Mouse (Mus musculus) hindbrain, embryonic 11.5 days (tissue): ENCODE measurements around the gene Qpctl. TPM values are rescaled to one million over a fixed set of nuclear protein-coding genes. Genes with fewer than 3 reads are reported as not detected.
A peak's percentile ranks its signal among the peaks of the same experiment; 100 is the strongest.

ENCODE experiments used
- ATAC-seq: fragments of 200-750 bp; cut with Nextera tagmentation; 2 replicates; pipeline ENCODE4 v1.8.0; 2017; ENCODE audit warnings: mild to moderate bottlenecking, moderate TSS enrichment, moderate library complexity; ENCODE audit not compliant: low FRiP score
- DNase-seq: peaks from one replicate; pipeline ENCODE4 v3.0.0-alpha.2; 2015; ENCODE audit warnings: low spot score
- H3K27ac ChIP-seq: fragments of 300-500 bp; sonication (generic); 2 replicates; pipeline ENCODE4 v1.5.1; 2014; ENCODE audit warnings: mild to moderate bottlenecking, low read depth, low read length
- H3K27me3 ChIP-seq: fragments of 300-500 bp; sonication (generic); 2 replicates; pipeline ENCODE4 v1.6.1; 2014; ENCODE audit warnings: mild to moderate bottlenecking, low read length, moderate library complexity, mixed read lengths; ENCODE audit not compliant: control insufficient read depth, insufficient read depth
- H3K36me3 ChIP-seq: fragments of 300-500 bp; sonication (generic); 2 replicates; pipeline ENCODE4 v1.6.1; 2014; ENCODE audit warnings: mild to moderate bottlenecking, low read length, moderate library complexity, mixed read lengths; ENCODE audit not compliant: control insufficient read depth, insufficient read depth
- H3K4me1 ChIP-seq: fragments of 300-500 bp; sonication (generic); replicated peaks from 2 replicates; pipeline ENCODE4 v1.6.1; 2014; ENCODE audit warnings: low read length, mixed read lengths; ENCODE audit not compliant: control insufficient read depth, insufficient read depth
- H3K4me2 ChIP-seq: fragments of 300-500 bp; sonication (generic); replicated peaks from 2 replicates; pipeline ENCODE4 v1.6.1; 2014; ENCODE audit warnings: mild to moderate bottlenecking, low read depth, low read length
- H3K4me3 ChIP-seq: fragments of 300-500 bp; sonication (generic); 2 replicates; pipeline ENCODE4 v1.5.1; 2014; ENCODE audit warnings: low read depth, low read length
- H3K9ac ChIP-seq: fragments of 300-500 bp; sonication (generic); 2 replicates; pipeline ENCODE4 v1.6.1; 2014; ENCODE audit warnings: low read depth, low read length
- H3K9me3 ChIP-seq: fragments of 300-500 bp; sonication (generic); 2 replicates; pipeline ENCODE4 v1.6.1; 2016; ENCODE audit warnings: low read length; ENCODE audit not compliant: control insufficient read depth
- WGBS: fragments of 180-500 bp; shearing (Covaris S2); extraction: QIAGEN DNeasy Blood & Tissue Kit; methylation state at CpG from one replicate; pipeline ENCODE4 v1.1.7; 2014; 5-methylcytosine and 5-hydroxymethylcytosine counted together
- polyA plus RNA-seq: library from polyadenylated mRNA; unstranded; fragments of >200 nt; fragmentation: Nextera tagmentation; extraction: Ambion mirVana; gene quantifications from 2 replicates; pipeline ENCODE4 v1.2.1, GENCODE M21; 2014

Gene Qpctl
- polyA plus RNA-seq, 1 experiment from 2014 or later = 12.0 TPM

GRCm38 (mm10) chr7:19146793-19147192, 2.3 kb downstream of the Qpctl start:
- H3K4me1 ChIP-seq = peaks cover 6% of the 10 kb centered on the region; the same call in 1 of the 2 replicates
- 85% methylated on average over 10 of the region's 10 CpGs for WGBS
- no peaks in the 10 kb centered on the region for H3K27me3 ChIP-seq
- ATAC-seq (no peak), DNase-seq (no peak)
- H3K4me2 ChIP-seq = no peak overlapping the region
- no peak overlapping the region for H3K4me3 ChIP-seq
- H3K9ac ChIP-seq = no peak overlapping the region
- H3K9me3 ChIP-seq = no peaks in the 10 kb centered on the region
- no peaks in the 10 kb centered on the region for H3K36me3 ChIP-seq
- H3K27ac ChIP-seq = no peak overlapping the region

GRCm38 (mm10) chr7:19137380-19137779, 11.7 kb downstream of the Qpctl start:
- Histone ChIP-seq H3K9me3 (no peaks in the 10 kb centered on the region), H3K36me3 (0 out of 2 replicates have a peak, but pooled peaks cover 3% of the 10 kb centered on the region), H3K9ac (no peak overlapping the region), H3K4me3 (no peak overlapping the region), H3K27me3 (no peaks in the 10 kb centered on the region), H3K27ac (no peak overlapping the region), H3K4me2 (no peak overlapping the region), H3K4me1 (no peaks in the 10 kb centered on the region)
- WGBS = 47% methylated on average over 5 of the region's 5 CpGs
- no peak for ATAC-seq
- peak; percentile 65 for DNase-seq

GRCm38 (mm10) chr7:19136673-19137334, 12.3 kb downstream of the Qpctl start:
- 0 out of 2 replicates have a peak, but pooled peaks cover 3% of the 10 kb centered on the region for H3K36me3 ChIP-seq
- H3K4me3 ChIP-seq = no peak overlapping the region
- 0 out of 2 replicates have a peak, but pooled peaks cover 2% of the 10 kb centered on the region for H3K4me1 ChIP-seq
- H3K4me2 ChIP-seq = no peak overlapping the region
- WGBS = 94% methylated on average over 38 of the region's 38 CpGs
- H3K9ac ChIP-seq = no peak overlapping the region
- H3K9me3 ChIP-seq = no peaks in the 10 kb centered on the region
- H3K27me3 ChIP-seq = no peaks in the 10 kb centered on the region
- ATAC-seq (no peak), DNase-seq (no peak)
- no peak overlapping the region for H3K27ac ChIP-seq

GRCm38 (mm10) chr7:19136168-19136567, 12.9 kb downstream of the Qpctl start:
- 0 out of 2 replicates have a peak, but pooled peaks cover 3% of the 10 kb centered on the region for H3K36me3 ChIP-seq
- WGBS = 98% methylated on average over 13 of the region's 13 CpGs
- no peak overlapping the region for H3K27ac ChIP-seq
- no peak overlapping the region for H3K4me2 ChIP-seq
- no peak for DNase-seq
- 0 out of 2 replicates have a peak, but pooled peaks cover 5% of the 10 kb centered on the region for H3K4me1 ChIP-seq
- H3K27me3 ChIP-seq = no peaks in the 10 kb centered on the region
- H3K9ac ChIP-seq = no peak overlapping the region
- H3K9me3 ChIP-seq = no peaks in the 10 kb centered on the region
- ATAC-seq = no peak
- H3K4me3 ChIP-seq = no peak overlapping the region

- no peaks in the 10 kb centered on the region for H3K9me3 ChIP-seq
- peak overlapping the region; percentile 38 for H3K4me3 ChIP-seq
- H3K9ac ChIP-seq = peak overlapping the region; percentile 42; the same call in 1 of the 2 replicates
- no peaks in the 10 kb centered on the region for H3K36me3 ChIP-seq
- peak overlapping the region; percentile 81 for H3K27ac ChIP-seq
- no peaks in the 10 kb centered on the region for H3K27me3 ChIP-seq
- peak overlapping the region; percentile 63 for H3K4me2 ChIP-seq
- DNase-seq = peak; percentile 97
- WGBS = 1% methylated on average over 39 of the region's 39 CpGs
- peak; percentile 99 for ATAC-seq
- 0 out of 2 replicates have a peak, but pooled peaks cover 5% of the 10 kb centered on the region for H3K4me1 ChIP-seq
Measured at GRCm38 (mm10) chr7:19131324-19131848, 17.7 kb downstream of the Qpctl start.

- 36% methylated on average over 4 of the region's 4 CpGs for WGBS
- H3K9me3 ChIP-seq = no peaks in the 10 kb centered on the region
- 0 out of 2 replicates have a peak, but pooled peaks cover 5% of the 10 kb centered on the region for H3K4me1 ChIP-seq
- H3K9ac ChIP-seq = 0 out of 2 replicates have a peak overlapping the region, but pooled peaks have one; percentile 37
- DNase-seq (peak; percentile 33), ATAC-seq (no peak)
- no peaks in the 10 kb centered on the region for H3K36me3 ChIP-seq
- H3K4me3 ChIP-seq = 0 out of 2 replicates have a peak overlapping the region, but pooled peaks have one; percentile 38
- H3K27me3 ChIP-seq = no peaks in the 10 kb centered on the region
- peak overlapping the region; percentile 63 for H3K4me2 ChIP-seq
- peak overlapping the region; percentile 81 for H3K27ac ChIP-seq
Measured at GRCm38 (mm10) chr7:19130657-19131056, 18.4 kb downstream of the Qpctl start.

- WGBS = 95% methylated on average over 5 of the region's 5 CpGs
- ATAC-seq (no peak), DNase-seq (no peak)
- H3K36me3 ChIP-seq = no peaks in the 10 kb centered on the region
- no peak overlapping the region for H3K4me2 ChIP-seq
- no peaks in the 10 kb centered on the region for H3K9me3 ChIP-seq
- 0 out of 2 replicates have a peak, but pooled peaks cover 5% of the 10 kb centered on the region for H3K4me1 ChIP-seq
- no peak overlapping the region for H3K4me3 ChIP-seq
- H3K9ac ChIP-seq = no peak overlapping the region
- H3K27me3 ChIP-seq = no peaks in the 10 kb centered on the region
- H3K27ac ChIP-seq = no peak overlapping the region
Measured at GRCm38 (mm10) chr7:19129396-19129795, 19.7 kb downstream of the Qpctl start.

GRCm38 (mm10) chr7:19127744-19128143, 21.3 kb downstream of the Qpctl start:
- Histone ChIP-seq H3K36me3 (no peaks in the 10 kb centered on the region), H3K27ac (no peak overlapping the region), H3K4me3 (no peak overlapping the region), H3K4me2 (no peak overlapping the region), H3K4me1 (0 out of 2 replicates have a peak, but pooled peaks cover 5% of the 10 kb centered on the region), H3K9ac (no peak overlapping the region), H3K27me3 (no peaks in the 10 kb centered on the region), H3K9me3 (no peaks in the 10 kb centered on the region)
- 91% methylated on average over 5 of the region's 5 CpGs for WGBS
- ATAC-seq (no peak), DNase-seq (no peak)
